Mouse (Mus musculus) kidney, postnatal 4 days (tissue): ENCODE data around the gene Casp3.

ENCODE experiments used
- DNase-seq, 2 experiments: peaks; one replicate each; pipeline ENCODE4 v3.0.0; 2021; ENCODE audit warnings: mixed read lengths in 2 of 2

Casp3 gene

GRCm38 (mm10) chr8:46611557-46611956 is 5.5 kb upstream of the Casp3 start:
- no peak for DNase-seq

GRCm38 (mm10) chr8:46612913-46613312 is 4.2 kb upstream of the Casp3 start:
- peak in 1 of 2 experiments; percentile 9 for DNase-seq

GRCm38 (mm10) chr8:46613377-46613776 is 3.7 kb upstream of the Casp3 start:
- peak; percentile 7 to 28 for DNase-seq

- DNase-seq: no peak
Measured at GRCm38 (mm10) chr8:46615936-46616335, 1.2 kb upstream of the Casp3 start.

GRCm38 (mm10) chr8:46617690-46618620 is 864 bp downstream of the Casp3 start:
- DNase-seq: peak; percentile 8 to 22

- peak in 1 of 2 experiments; percentile 18 for DNase-seq
Measured at GRCm38 (mm10) chr8:46618639-46619320, 1.7 kb downstream of the Casp3 start.

GRCm38 (mm10) chr8:46622446-46623270 is 5.6 kb downstream of the Casp3 start:
- DNase-seq: no peak

- DNase-seq: no peak
Measured at GRCm38 (mm10) chr8:46625166-46625565, 8.1 kb downstream of the Casp3 start.

- DNase-seq: no peak
Measured at GRCm38 (mm10) chr8:46626642-46627041, 9.6 kb downstream of the Casp3 start.

- no peak for DNase-seq
Measured at GRCm38 (mm10) chr8:46627881-46628280, 10.8 kb downstream of the Casp3 start.

GRCm38 (mm10) chr8:46628645-46629044 is 11.6 kb downstream of the Casp3 start:
- no peak for DNase-seq

- DNase-seq: no peak
Measured at GRCm38 (mm10) chr8:46630422-46630821, 13.3 kb downstream of the Casp3 start.

GRCm38 (mm10) chr8:46630932-46631331 is 13.8 kb downstream of the Casp3 start:
- no peak for DNase-seq

- DNase-seq: peak; percentile 25 to 45
Measured at GRCm38 (mm10) chr8:46639010-46639571, 22.0 kb downstream of the Casp3 start.

GRCm38 (mm10) chr8:46639852-46640251 is 22.8 kb downstream of the Casp3 start:
- no peak for DNase-seq

GRCm38 (mm10) chr8:46641272-46641671 is 24.2 kb downstream of the Casp3 start:
- no peak for DNase-seq

- DNase-seq: no peak
Measured at GRCm38 (mm10) chr8:46648421-46648820, 31.3 kb downstream of the Casp3 start.

- peak; percentile 26 to 42 for DNase-seq
Measured at GRCm38 (mm10) chr8:46651872-46652271, 34.8 kb downstream of the Casp3 start.

- no peak for DNase-seq
Measured at GRCm38 (mm10) chr8:46655919-46656318, 38.8 kb downstream of the Casp3 start.

- peak; percentile 75 to 78 for DNase-seq
Measured at GRCm38 (mm10) chr8:46671496-46671895, 54.4 kb downstream of the Casp3 start.

- no peak for DNase-seq
Measured at GRCm38 (mm10) chr8:46680671-46681365, 63.7 kb downstream of the Casp3 start.
